Mouse (Mus musculus) cerebellum, adult (tissue): Measurements from ENCODE around the gene Pcnx4.

Experiments
- ATAC-seq: cut with Nextera tagmentation; 2 replicates; pipeline ENCODE4 v1.9.2; 2017; ENCODE audit warnings: mild to moderate bottlenecking, moderate library complexity, mixed read lengths; ENCODE audit not compliant: insufficient number of reproducible peaks, low FRiP score, low TSS enrichment

Gene Pcnx4

DNA sequence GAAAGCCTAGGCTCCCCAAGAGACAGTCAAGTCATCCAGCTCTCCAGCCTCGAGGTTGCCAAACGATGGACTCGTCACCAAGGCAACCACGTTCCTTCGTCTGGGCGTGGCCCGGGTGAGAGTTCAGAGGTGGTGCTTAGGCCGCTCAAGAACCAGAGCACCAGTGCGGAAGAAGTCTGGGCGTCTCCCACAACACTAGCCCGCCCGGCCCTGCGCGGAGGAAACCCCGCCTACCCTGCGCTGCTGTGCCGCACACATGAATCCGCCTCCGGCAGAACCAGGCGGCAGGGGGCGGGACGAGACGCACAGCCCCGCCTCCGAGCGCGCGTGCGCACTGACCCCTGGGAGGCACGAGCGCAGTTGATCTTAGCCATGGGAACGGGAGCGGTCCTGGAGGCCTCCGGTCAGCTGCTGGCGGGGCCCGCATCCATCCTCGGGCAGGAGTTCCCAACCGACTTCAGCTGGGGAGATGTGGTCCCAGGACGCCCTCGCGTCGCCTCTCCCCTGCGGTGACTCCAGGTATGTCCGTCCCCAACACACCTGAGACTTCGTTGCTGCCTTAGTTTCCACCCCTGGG lies at the start of gene Pcnx4:
Pcnx4 (plus strand) TSS at position 363 of the 577 bp plus-strand sequence.
- peak; percentile 98 for ATAC-seq

DNA sequence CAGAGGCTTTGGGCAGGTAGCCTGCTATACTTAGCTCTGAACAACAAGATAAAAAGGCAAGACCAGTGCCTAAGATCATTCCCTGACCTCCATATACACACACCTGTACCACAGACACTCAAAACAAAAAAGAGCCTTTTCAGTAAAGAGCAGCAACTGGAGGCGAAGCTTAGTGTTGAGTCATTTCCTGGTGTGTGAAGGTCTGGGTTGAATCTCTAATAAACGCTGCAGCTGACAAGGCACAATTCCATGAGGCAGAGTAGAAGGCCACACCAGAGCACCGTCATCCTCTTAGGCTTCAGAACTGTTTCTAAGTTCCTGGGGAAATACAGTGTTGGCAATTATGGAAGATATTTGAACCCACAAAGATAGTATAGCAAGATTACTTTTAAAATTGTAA lies 48.7 kb upstream of the Pcnx4 start:
- ATAC-seq = no peak

DNA sequence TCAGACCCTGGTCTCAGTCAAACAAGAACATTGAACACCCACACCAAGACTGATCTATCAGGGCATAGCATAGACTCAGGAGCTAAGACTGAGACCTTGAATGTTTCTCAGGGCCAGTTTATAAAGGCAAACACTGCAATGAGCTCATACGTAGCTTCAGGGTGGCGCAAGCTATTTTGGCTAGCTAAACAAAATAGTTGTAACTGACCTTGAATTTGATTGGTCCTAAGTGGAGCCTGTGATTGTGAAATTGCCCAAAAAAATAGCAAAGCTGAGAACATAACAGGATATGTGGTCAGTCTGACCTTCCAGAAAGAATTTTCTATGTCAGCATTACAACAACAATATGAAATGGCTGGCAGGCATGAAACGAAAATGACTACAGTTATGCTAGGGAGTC lies 46.2 kb upstream of the Pcnx4 start:
- ATAC-seq = no peak

DNA sequence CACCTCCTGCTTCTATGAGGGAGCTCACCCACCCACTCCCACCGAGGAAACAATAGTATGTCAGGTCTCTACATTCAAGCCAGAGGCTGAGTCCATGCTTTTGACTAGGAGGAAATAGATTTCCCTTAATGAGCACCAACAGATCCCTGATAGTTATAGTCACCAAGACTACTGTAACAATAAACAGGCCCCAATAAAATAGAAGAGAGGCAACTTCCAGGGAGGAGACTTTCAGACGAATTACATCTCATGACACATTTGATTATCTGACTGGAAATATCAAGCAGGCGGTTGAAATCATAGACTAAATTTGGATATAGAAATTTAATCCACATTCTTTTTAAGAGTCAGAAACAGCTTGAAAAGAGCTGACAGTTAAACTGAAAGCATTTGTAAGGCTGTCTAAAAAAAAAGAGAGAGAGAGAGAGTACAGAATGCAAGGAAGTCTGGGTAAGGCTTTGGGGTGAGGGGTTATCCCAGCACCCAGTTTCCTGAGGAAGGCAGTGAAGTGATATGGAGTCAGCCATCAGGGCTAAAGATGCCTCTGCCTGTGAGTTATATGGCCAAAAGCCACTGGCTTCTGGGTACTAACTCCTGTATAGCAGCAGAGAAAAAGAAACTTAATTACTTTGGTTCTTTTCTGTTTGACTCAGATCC lies 45.0 kb upstream of the Pcnx4 start:
- ATAC-seq = no peak

DNA sequence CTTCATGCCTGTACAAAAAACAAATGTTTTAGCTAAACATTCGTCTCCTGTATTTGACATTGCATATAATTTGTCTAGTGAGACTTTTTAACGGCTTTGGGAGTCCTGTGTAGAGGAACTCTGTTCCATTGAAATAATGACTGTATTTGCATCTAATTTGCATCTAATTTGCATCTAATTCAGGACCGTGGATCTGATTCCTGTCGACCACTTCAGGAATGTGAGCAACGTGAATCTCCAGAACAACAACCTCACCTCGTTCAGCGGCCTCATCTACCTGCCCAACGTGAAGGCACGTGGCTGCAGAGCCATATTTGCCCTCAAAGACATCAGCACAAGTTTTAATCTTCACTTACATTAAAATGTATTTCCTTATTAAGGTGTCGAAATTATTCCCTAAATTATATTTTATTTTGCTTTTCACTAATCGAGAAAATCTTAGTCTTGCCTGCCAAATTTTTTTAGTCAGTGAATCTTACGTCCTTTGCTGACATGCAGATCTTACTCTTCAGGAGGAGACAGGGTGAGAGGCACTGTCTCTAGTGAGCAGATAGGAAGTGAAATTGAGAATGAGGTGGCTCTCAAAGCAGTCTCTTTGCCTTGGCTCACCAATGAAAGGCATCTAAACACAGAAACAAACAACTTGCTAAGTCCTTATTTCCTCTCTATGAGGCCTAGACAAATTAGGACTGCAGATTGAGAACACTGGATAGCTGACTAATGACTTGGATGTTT lies 39.1 kb upstream of the Pcnx4 start:
- ATAC-seq = no peak

DNA sequence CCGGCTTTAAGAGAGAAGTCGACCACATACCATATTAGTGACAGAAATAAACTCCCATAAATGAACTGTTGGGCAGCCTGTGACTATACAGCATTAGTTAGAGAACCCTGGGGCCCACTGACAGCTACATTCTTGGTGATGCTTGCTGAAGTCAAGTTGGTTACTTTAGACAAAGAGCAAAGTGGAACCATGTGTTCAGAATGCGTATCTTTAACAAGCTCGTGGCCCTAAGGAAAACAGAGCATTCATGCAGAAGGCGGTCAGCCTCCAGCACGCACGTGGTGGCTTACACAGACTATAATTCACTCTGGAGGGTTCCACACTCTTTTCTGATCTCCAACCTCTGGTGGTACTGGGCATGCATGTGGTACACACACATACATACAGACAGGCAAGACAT lies 26.6 kb upstream of the Pcnx4 start:
- no peak for ATAC-seq

DNA sequence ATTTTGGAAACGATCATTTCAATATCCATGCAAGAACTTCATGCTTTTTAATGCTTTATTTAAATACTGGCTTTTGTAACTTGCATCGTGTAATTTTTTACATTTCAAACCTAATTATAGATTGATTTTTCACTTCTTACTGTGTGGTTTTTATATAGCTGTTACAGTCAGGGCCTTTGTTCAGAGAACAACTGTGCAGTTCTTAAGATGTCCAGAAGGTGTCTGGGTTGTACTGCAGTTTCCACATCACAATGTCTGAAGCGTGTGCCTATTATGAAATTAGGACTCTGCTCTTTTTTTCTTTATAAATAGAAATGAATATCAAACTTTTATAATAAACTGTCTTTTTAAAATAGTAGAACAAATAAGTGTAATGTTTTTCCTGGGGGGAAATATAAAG lies 20.7 kb upstream of the Pcnx4 start:
- ATAC-seq = no peak

DNA sequence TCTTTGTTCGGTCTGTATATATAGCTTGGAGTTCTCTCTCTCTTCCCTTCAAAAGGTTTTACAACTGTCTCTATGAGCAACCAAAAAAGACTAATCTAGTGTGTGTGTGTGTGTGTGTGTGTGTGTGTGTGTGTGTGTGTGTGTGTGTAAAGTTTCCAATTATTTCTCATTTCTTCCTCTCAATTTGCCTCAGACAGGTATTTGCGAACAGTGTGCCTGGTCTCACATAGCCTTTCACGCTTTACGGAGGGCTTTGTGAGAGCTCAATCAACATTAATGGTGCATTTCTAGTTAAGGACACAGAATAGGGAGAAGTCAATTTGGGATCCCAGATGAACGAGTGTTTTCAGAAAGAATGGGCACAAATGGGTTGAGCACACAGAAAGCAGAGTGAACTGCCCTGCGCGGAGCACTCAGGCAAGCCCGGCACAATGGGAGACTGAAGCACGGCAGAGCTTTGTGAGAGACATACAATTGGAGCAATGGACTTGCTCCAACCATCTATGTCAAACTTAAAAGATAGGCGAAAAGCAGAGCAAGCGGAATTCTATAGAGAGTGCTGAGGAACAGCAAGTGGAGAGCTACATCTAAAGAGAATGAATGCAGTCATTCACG lies 18.0 kb upstream of the Pcnx4 start:
- no peak for ATAC-seq

DNA sequence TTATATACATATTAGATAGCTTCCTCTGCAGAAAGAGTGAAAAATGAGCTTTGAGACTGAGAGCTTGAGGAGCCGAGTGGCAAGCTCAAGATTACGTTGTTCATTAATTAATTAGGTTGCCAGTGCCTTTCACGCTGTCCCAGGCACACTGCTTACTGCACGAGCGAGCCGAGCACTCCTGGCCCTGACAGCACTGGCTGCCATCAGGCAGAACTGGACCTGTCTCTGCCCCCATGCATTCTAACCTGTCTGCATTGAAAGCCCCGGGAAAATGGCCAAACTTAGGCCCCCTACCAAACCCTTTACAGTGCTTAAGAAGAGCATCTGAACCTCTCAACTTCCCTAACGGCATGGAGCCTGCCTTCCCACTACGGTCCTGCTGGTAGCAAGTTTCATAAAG lies 16.8 kb upstream of the Pcnx4 start:
- ATAC-seq = no peak

DNA sequence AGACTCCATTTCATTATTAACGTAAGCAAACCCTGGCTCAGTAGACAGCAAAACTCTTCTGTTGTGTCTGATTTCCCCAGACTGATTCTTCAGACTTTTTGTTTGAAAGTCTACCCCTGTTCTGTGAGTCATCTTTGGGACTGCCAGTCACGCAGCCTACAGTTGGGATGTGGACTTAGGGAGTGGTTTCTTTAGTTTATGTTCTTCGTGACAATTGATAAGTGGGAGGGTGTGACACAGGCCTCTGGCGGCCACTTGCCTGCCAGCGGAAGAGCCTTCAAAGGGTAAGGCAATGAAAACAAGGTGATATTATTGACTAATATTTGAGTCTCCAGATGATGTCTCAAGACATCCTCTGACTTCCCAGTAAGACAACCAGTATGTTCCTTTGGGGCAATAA lies 16.3 kb upstream of the Pcnx4 start:
- ATAC-seq = no peak

DNA sequence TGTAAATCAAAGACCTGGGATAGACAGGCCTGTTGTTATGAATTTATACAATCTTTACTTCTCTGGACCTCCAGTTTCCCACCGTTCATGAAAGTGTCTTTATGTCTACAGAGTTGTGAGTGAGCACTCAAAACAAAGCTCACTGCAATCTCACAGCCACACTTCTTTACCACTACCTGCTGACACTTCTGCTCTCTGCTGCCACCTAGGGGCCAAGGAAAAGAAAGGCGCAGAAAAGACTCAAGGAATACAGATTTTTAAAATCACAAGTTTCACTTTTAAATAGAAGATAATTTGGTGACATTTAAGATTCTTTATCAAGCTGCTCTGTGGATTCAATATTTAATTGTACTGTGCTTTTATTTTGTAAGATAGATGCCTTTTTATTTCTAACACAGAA lies 15.5 kb upstream of the Pcnx4 start:
- ATAC-seq = no peak

DNA sequence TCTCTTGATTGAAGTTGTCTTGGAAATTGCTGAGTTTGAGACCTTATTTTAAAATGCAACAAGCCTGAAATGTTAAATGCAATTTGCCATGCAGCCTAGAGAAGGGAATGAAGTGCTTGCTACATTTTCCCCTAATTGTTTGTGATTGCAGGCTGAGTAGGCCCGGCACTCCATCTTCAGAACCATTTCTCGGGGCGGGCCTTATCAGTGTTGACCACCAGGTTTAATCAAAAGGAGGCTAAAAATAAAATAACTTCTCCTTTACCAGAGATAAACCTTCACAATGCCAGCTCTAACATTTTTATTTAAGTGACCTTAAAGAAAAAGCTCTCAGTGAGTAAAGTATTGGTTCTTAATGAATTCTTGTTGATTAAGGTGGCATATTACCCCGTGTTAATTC lies 10.6 kb upstream of the Pcnx4 start:
- no peak for ATAC-seq

DNA sequence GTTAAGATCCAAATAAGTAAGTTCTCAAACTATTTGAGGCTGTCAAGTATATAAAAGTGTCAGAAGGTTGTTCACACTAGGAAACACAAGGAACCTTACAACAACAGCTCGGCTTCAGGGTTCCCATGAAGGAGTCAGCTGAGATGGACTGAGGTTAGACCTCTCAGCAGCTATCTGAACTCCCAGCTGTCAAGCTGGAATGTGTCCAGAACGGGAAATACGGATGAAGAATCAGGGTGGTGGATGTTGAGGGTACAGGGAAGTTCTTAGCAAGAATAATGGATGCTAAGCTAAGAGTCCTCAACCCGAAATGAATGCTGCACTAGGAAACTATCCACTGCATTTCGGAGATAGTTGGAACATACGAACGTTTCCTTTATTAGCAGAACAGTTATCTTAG lies 3.9 kb upstream of the Pcnx4 start:
- ATAC-seq = no peak

DNA sequence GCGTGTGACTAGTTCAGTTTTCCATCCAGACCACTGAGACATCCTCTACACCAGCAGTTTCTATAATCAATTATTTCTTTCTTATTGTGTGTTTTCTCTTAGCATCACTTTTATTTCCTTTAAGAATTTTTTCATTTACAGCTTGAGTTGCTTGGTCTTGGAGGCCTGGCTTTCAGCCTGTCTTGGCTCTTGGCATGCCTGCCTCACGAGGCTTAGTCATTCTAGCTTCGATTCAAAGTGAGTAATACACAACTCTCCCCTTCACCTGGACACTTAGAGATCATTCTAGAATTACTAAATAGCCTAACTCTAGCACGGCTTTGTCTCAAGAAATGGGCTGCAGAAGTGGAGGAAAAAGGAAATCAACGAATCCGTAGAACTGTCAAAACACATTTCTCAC lies 2.2 kb upstream of the Pcnx4 start:
- no peak for ATAC-seq

DNA sequence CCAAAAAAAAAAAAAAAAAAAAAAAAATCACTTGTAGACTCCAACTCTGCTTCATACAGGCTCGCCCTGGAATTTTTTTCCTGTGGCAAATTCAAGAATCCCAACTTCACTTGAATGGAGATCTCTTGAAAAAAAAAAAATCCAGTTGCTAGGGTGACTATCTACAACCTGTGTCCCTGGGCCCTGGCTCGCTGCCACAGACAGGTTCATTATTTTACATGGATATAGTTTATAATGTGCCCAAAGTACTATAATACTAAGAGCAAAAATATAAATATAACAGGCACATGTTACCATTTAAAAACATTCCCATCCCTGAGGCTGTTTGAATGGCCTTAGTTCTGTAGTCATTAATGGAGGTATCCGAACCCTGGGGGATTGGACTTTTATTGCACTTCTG lies 584 bp upstream of the Pcnx4 start:
- ATAC-seq = no peak

DNA sequence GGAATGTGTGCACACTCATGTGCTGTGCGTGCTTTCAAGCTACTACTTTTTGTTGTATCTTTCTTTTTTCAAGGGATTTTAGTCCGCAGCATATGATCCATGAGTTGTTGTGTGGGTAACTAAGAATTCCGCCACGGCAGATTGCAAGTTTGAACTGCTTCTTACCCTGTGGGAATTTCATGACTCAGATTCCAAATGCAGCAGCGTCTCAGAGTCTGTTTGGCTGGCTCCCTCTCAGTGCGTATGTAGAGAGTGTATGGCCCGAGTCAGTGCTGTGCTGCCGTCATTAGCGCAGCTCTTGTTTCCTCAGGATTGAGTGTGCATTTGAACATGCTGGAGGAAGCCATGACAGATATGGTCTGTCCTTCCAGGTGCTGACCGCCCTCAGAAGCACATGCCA lies 2.4 kb downstream of the Pcnx4 start:
- no peak for ATAC-seq

DNA sequence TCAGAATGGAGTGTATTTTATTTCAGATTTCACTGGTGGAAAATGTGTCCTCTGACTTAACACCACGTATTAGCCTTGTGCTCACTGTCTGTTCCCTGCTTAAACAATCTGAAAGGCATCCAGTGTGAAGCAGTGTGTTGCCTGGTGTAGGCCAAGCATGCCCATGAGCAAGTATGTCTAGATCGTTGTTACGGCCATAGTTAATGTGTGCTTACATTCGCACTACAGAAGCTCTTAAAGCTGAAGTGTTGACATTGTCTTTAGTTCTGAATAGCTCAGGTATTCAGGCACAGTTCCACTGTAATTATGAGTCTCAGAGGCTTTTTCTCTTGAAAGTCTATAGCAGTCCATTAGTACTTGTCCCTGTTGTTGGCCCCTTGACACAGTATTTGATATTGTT lies 18.2 kb downstream of the Pcnx4 start:
- no peak for ATAC-seq

DNA sequence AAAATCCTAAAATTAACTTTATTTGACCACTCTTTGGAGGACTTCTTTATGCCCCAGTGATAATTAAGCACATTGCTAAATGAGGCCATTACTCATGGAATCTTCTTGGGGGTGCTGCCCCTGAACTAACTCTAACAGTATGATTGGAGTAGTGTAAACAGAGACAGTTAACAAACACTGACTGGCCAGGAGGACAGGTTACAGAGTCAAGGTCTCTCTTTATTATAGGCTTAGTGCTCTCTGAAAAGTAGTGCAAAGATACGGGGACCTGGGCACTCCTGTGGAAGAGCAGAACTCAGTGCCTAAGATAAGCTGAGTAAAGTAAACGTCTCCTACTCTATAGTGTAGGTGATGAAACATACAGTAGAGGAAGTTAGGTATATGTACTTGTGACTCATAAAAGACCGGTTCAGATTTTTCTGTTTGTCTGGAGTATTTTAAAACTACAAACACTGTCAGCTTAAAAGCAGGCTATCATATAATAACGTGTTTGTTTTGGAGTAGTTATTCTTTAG lies 28.2 kb downstream of the Pcnx4 start:
- no peak for ATAC-seq

DNA sequence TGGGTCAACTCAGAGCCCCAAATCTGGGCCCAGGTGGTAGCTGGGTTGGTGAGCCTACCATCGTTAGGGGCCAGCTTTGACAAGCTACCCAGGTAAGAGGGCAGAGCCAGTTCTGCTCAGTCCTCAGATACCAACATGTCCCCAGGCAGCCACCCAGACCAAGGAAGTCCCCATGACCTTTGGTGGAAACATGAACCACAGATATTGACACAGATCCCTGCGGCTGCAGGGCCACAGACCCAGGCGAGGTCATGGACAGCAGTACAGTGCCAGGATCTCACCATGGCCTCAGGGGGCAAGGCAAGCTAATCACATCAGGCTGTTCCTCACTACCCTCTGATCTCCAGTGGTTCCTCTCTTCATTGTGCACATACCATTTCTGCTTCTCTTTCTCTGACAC lies 45.8 kb downstream of the Pcnx4 start:
- ATAC-seq = no peak

DNA sequence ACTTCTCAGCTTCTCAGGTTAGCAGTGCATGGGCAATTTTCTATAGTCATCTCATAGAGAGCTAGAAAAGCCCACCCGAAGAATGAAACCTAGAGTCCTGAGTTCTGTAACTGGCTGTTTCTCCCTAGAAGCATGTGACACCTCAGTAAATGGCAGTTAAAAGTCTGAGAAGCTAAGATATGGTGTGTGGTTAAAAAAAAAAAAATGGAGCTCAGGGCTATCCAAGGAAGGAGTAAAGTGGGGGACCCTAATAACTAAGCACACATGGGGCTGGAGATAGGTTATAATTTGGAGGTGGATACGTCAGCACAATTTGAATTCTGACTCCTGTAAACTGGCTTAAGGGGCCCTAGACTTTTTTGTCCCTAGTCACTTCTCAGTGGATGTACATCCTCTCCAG lies 46.9 kb downstream of the Pcnx4 start:
- no peak for ATAC-seq

DNA sequence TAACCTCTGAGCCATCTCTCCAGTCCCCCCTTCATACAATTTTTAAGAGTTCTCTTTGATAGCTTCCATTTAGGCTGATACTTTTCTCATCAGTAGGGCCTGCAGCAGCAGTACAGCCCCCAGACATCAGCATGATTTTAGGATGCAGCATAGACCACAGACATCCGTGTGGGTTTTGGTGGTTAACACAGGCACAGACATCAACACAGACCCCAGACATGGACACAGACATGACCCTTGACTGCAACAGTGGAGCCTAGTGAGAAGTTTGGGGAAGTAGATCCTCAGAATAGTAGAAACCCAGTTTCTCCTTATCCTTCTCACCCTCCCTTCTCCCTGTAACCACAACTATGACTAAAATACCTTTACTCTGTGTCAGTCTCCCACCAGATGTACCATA lies 49.2 kb downstream of the Pcnx4 start:
- no peak for ATAC-seq
